Mouse (Mus musculus) adrenal gland, postnatal 25 days (tissue): ENCODE results near the gene Serinc2. TPM values are rescaled to one million over a fixed set of nuclear protein-coding genes. Genes with fewer than 3 reads are reported as not detected.
A peak's percentile ranks its signal among the peaks of the same experiment; 100 is the strongest.
"Not testable (repeated sequence)": the region's sequence is repeated elsewhere in the genome, so short reads cannot be mapped to it uniquely, and the experiment has no call there.

Experiments
- DNase-seq: peaks from one replicate; pipeline ENCODE4 v3.0.0; 2021; ENCODE audit warnings: mixed read lengths
- total RNA-seq: library from RNA; stranded (reverse); gene quantifications from 2 replicates; pipeline ENCODE4 v1.2.3, GENCODE M21; 2021

Serinc2 gene
- total RNA-seq, 1 experiment from 2014 or later, result 0.85 TPM

DNA sequence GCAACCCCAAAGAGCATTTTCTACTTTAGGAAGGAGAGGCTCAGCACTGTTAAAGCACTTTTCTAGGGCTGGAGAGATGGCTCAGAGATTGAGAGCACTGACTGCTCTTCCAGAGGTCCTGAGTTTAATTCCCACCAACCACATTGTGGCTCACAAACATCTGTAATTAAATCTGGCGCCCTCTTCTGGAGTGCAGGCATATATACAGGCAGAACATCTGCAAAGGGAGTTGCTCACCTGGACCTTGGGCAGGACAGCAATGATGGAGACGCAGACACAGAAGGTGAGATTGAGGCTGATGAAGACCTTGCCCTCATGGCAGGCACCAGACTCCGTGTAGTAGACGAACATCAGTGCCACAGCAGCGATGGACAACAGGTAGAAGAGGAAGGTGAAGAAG, 18.6 kb downstream of the Serinc2 start:
- no peak for DNase-seq

DNA sequence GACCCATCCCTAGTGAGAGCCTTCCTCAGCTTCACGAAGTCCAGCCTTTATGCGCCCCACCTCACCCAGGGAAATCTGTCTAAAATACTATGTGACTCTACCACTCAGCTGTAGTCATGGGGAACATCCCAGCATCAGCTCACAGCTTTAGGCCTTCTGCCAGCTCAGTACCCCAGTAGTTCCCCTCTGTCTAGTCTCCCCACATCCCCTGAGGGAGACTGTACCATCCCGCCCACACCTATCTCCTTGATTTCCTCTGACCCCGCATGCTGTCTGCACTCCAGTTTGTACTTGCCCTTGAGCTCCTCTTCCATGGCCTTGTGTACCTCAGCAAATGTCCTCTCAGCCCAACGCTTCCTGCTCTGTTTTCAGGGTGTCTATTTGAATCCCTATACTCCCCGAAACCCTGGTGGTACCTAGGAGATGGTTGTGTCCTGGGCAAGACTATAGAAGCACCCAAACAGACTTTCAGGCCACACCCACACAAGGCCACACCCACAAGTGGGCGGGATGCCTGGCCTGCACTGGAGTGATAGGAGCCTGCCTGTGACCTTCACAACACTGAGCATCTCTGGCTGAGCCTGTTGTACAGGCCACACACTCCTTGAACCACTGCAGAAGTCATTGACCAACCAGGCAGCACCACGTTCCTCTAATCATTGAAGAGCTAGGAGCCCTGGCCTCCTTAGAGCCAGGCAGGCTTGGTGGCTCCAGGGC, 26.4 kb downstream of the Serinc2 start:
- peak; percentile 61 for DNase-seq

- DNase-seq, result no peak
Observed at GRCm38 (mm10) chr4:130251763-130252162, 27.2 kb downstream of the Serinc2 start.

DNA sequence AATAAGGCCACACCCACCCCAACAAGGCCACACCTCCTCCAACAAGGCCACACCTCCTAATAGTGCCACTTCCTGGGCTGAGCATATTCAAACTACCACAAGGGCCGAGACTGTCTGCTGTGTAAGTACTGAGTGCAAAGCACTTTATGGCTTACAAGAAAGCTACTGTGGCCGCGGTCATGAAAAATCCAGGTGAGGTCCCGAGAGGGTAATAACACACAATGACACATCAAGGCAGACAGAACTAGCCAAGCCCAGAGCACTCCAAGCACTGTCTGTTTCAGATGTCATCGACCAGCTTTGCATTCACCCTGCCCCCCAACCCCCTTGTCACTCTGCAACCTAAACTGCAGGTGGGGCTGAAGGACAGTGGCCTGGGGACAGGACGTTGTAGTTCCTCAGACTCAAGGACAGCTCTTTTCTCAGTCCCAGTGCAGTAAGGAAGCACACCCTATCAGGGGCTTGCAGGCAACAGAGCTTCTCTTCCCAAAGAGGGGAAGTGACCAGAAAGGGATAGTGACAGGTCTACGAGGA, 27.8 kb downstream of the Serinc2 start:
- DNase-seq, result no peak

DNA sequence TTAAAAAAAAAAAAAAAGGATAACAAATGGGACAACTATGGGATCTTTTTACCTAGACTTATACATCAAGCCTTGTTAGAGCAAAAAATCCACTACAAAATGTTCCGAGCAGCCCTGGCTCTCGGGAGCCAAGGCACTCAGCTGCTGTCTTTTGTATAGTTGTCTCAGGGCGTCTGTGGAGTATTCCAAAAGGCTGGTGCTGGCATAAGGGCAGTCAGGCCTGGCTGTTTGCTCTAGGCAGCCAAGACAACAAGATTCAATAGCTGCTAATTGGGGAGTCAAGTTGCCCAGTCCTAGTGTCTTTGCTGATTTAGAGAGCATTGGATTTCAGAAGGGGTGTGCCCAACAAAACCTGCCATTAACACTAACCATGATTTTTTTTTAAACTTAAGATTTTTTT, 30.4 kb downstream of the Serinc2 start:
- no peak for DNase-seq

DNA sequence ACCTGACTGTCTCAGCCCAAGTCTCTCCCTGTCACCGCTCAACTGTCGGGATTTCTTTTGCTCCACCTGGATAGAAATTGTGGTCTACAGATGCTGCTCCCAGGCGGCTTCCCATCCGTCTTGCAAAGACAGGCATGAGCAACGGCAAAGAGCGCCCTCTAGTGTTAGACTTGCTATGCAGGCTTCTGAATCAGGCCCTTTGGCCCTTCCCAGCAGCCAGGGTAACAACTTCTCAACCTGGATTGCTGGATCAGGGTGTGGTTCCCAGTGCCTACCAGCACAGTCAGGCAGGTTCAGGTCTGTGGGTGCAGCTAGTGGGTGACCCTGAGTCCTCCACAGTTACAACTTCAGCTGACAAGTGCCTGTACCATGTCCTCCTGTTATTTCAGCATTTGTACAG, 32.9 kb downstream of the Serinc2 start:
- peak; percentile 76 for DNase-seq

DNA sequence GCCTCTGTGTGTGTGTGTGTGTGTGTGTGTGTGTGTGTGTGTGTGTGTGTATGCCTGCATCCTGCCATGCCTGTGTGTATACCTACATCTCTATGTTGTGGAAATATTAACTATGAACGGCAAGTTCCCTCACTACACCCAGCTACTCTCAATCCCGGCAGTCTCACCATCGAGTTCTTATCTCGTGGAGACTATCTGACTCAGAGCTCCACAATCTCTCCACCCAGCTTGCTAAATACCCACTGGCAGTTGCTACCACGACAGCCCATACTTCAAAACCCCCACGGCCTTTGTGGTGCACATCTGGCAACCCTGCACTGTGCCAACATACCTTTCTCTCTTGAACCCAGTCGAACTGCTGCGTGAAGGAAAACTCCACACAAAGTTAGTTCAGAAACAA, 34.3 kb downstream of the Serinc2 start:
- no peak for DNase-seq

GRCm38 (mm10) chr4:130243621-130244020, 35.4 kb downstream of the Serinc2 start:
- DNase-seq, result not testable (repeated sequence)

DNA sequence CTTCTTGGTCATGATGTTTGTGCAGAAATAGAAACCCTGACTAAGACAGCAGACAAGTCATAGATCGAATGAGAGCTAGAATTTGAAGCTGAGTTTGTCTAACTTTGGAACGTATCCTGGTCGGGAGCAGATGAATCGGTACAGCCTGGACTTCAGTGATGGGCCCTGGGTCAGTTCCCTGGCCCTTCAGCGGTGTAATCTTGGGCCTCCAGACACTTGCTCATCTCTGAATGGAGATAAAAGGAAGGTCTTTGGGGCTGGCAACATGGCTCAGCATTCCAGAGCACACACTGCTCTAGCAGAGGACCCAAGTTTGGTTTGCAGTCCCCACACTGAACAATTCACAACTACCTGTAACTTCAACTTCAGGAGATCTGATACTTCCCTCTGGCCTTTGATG, 36.0 kb downstream of the Serinc2 start:
- DNase-seq, result no peak

GRCm38 (mm10) chr4:130240695-130241094, 38.3 kb downstream of the Serinc2 start:
- DNase-seq, result no peak

DNA sequence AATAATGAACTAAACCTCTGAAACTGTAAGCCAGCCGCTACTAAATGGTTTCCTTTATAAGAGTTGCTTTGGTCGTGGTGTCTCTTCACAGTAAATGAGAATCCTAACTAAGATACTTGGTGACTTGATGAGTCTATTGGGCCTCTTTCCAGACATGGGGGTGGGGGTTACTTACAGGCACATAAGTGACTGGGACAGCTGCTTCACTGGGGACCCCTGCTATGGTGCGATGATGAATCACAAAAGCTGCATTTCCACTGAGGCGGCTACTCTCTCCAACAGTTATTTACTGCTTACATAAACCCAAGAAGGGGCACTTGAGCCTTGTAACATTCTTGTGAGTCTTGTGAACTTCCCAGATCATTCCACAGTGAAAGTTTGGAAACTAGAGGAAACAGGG, 41.4 kb downstream of the Serinc2 start:
- no peak for DNase-seq

GRCm38 (mm10) chr4:130236361-130236760, 42.6 kb downstream of the Serinc2 start:
- peak; percentile 54 for DNase-seq

DNA sequence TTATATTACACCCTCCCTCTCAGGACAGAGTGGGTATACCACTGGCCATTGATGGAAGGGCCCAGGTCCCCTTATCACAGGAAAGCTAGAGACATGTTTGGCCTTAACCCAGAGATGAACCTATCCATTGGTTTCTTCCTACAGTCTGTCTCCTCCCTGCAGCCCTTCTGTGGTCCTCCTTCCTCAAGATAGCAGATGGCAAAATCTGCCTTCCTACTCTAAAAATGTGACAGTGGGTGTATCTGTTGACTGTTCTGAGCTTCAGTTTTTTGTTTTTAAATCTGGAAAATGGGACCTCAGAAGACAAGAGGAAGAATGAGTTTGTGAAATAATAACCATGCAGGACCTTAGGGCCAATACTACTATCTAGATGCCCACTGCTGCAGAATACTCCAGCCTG, 54.9 kb downstream of the Serinc2 start:
- DNase-seq, result no peak

GRCm38 (mm10) chr4:130222179-130222578, 56.8 kb downstream of the Serinc2 start, which contains the start of gene Gm853:
Gene Gm853 (minus strand): TSS chr4:130222401.
- DNase-seq, result no peak

DNA sequence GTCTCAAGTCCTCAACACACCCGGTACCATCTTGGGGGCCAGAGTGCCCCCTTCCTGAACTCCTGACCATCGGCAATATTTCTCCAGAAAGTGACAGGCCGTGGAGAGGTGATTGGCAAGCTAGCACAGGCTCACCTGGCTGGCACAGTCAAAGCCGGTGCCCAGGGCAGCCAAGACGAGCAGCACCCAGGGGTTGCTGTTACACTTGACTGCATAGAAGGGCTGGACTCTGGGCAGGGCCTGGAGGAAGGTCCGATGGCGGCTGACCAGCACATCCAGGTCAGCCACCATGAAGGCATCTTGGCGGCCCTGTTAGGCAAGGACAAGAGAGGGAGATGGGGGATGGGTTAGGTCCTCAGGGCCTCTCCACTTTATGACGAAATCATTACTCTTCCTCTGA, 58.8 kb downstream of the Serinc2 start:
- DNase-seq, result no peak

- no peak for DNase-seq
Observed at GRCm38 (mm10) chr4:130215392-130215791, 63.6 kb downstream of the Serinc2 start.

GRCm38 (mm10) chr4:130213857-130214256, 65.1 kb downstream of the Serinc2 start:
- no peak for DNase-seq

GRCm38 (mm10) chr4:130213197-130213596, 65.8 kb downstream of the Serinc2 start:
- DNase-seq, result no peak

GRCm38 (mm10) chr4:130212421-130212820, 66.6 kb downstream of the Serinc2 start:
- DNase-seq, result no peak

GRCm38 (mm10) chr4:130211870-130212269, 67.1 kb downstream of the Serinc2 start:
- no peak for DNase-seq
